Mouse (Mus musculus) MEL (cell line): Measurements from ENCODE around the gene Spred1. TPM values are rescaled to one million over a fixed set of nuclear protein-coding genes. Genes with fewer than 3 reads are reported as not detected.

ENCODE experiments used
- DNase-seq: peaks from one replicate; pipeline ENCODE4 v3.0.0; 2011; ENCODE audit warnings: low read depth, low spot score
- H3K27ac ChIP-seq: 2 replicates; pipeline ENCODE4 v1.5.1; 2012; ENCODE audit warnings: low read depth, mild to moderate bottlenecking, control low read depth, low read length, moderate library complexity; ENCODE audit not compliant: control insufficient read depth
- H3K27me3 ChIP-seq, 2 experiments: fragments of 150-350 bp in 1 of 2; sonication (generic) in 1 of 2; 2 replicates each; pipeline ENCODE4 v1.6.1; 2012; ENCODE audit warnings: low read length in 2 of 2, mild to moderate bottlenecking in 2 of 2, improper control_type of control experiment in 1 of 2, moderate library complexity in 1 of 2; ENCODE audit not compliant: insufficient read depth in 2 of 2, control insufficient read depth in 1 of 2
- H3K36me3 ChIP-seq, 2 experiments: 2 replicates each; pipeline ENCODE4 v1.6.1; 2012 to 2014; ENCODE audit warnings: low read length in 2 of 2, improper control_type of control experiment in 1 of 2, inconsistent platforms in 1 of 2, mild to moderate bottlenecking in 1 of 2; ENCODE audit not compliant: insufficient read depth in 2 of 2, control insufficient read depth in 1 of 2
- H3K4me1 ChIP-seq, 2 experiments: fragments of 150-350 bp in 1 of 2; sonication (generic) in 1 of 2; 2 replicates each; pipeline ENCODE4 v1.6.1; 2012; ENCODE audit warnings: low read length in 2 of 2, improper control_type of control experiment in 1 of 2, mild to moderate bottlenecking in 1 of 2; ENCODE audit not compliant: insufficient read depth in 2 of 2, control insufficient read depth in 1 of 2
- H3K4me3 ChIP-seq, 2 experiments: fragments of 150-350 bp in 1 of 2; sonication (generic) in 1 of 2; 2 replicates each; pipeline ENCODE4 v1.5.1; 2012; ENCODE audit warnings: low read depth in 2 of 2, low read length in 2 of 2, mild to moderate bottlenecking in 2 of 2, moderate library complexity in 2 of 2, control low read depth in 1 of 2, improper control_type of control experiment in 1 of 2; ENCODE audit not compliant: control insufficient read depth in 1 of 2, insufficient read depth in 1 of 2
- H3K79me2 ChIP-seq: 2 replicates; pipeline ENCODE4 v1.6.1; 2012; ENCODE audit warnings: mild to moderate bottlenecking, low read length, moderate library complexity; ENCODE audit not compliant: control insufficient read depth, poor library complexity, insufficient read depth
- H3K9ac ChIP-seq: 2 replicates; pipeline ENCODE4 v1.6.1; 2012; ENCODE audit warnings: low read depth, mild to moderate bottlenecking, control low read depth, low read length, moderate library complexity; ENCODE audit not compliant: control insufficient read depth, poor library complexity, severe bottlenecking
- H3K9me3 ChIP-seq: fragments of 150-350 bp; sonication (generic); replicated peaks from 2 replicates; pipeline ENCODE4 v1.6.1; 2012; ENCODE audit warnings: mild to moderate bottlenecking, low read length, improper control_type of control experiment, moderate library complexity; ENCODE audit not compliant: insufficient read depth
- BHLHE40 ChIP-seq: IDR thresholded peaks from 2 replicates; pipeline ENCODE4 v1.6.1; 2012; ENCODE audit warnings: low read depth, mild to moderate bottlenecking, inconsistent platforms, low read length, improper control_type of control experiment, borderline replicate concordance
- CHD2 ChIP-seq: IDR thresholded peaks from 2 replicates; pipeline ENCODE4 v1.6.1; 2011; ENCODE audit warnings: low read length, improper control_type of control experiment
- E2F4 ChIP-seq: IDR thresholded peaks from 2 replicates; pipeline ENCODE4 v1.6.1; 2011; ENCODE audit warnings: low read depth, low read length, improper control_type of control experiment, borderline replicate concordance
- EP300 ChIP-seq, 2 experiments: IDR thresholded peaks; 2 replicates each; pipeline ENCODE4 v1.6.1; 2011; ENCODE audit warnings: improper control_type of control experiment in 2 of 2, low read length in 2 of 2, low read depth in 1 of 2, mild to moderate bottlenecking in 1 of 2
- GABPA ChIP-seq: IDR thresholded peaks from 2 replicates; pipeline ENCODE4 v1.6.1; 2012; ENCODE audit warnings: low read depth, mild to moderate bottlenecking, inconsistent platforms, low read length, improper control_type of control experiment, moderate library complexity
- GATA1 ChIP-seq: IDR thresholded peaks from 2 replicates; pipeline ENCODE4 v1.6.1; 2011; ENCODE audit warnings: low read depth, low read length, improper control_type of control experiment
- KAT2A ChIP-seq: conservative IDR thresholded peaks from 2 replicates; pipeline ENCODE4 v1.6.1; 2012; ENCODE audit warnings: low read depth, low read length, improper control_type of control experiment, inconsistent platforms
- MYB ChIP-seq: IDR thresholded peaks from 2 replicates; pipeline ENCODE4 v1.6.1; 2011; ENCODE audit warnings: mild to moderate bottlenecking, low read depth, low read length, improper control_type of control experiment
- MYC ChIP-seq: IDR thresholded peaks from 2 replicates; pipeline ENCODE4 v1.6.1; 2011; ENCODE audit warnings: low read depth, mild to moderate bottlenecking, low read length, improper control_type of control experiment, moderate library complexity
- NRF1 ChIP-seq: IDR thresholded peaks from 2 replicates; pipeline ENCODE4 v1.6.1; 2014; ENCODE audit warnings: low read depth, mild to moderate bottlenecking, inconsistent platforms, low read length, improper control_type of control experiment, moderate library complexity; ENCODE audit not compliant: poor library complexity, insufficient read depth, severe bottlenecking
- POLR2A ChIP-seq, 2 experiments: IDR thresholded peaks; 2 replicates each; pipeline ENCODE4 v1.6.1; 2011 to 2012; ENCODE audit warnings: low read length in 2 of 2, mild to moderate bottlenecking in 2 of 2, control low read depth in 1 of 2, improper control_type of control experiment in 1 of 2, low read depth in 1 of 2, moderate library complexity in 1 of 2; ENCODE audit not compliant: control insufficient read depth in 1 of 2, insufficient read depth in 1 of 2, poor library complexity in 1 of 2
- POLR2AphosphoS2 ChIP-seq: IDR thresholded peaks from 2 replicates; pipeline ENCODE4 v1.6.1; 2011; ENCODE audit warnings: low read length, improper control_type of control experiment
- RAD21 ChIP-seq: IDR thresholded peaks from 2 replicates; pipeline ENCODE4 v1.6.1; 2011; ENCODE audit warnings: mild to moderate bottlenecking, low read depth, low read length, improper control_type of control experiment
- SMC3 ChIP-seq: IDR thresholded peaks from 2 replicates; pipeline ENCODE4 v1.6.1; 2011; ENCODE audit warnings: low read depth, low read length, improper control_type of control experiment
- USF1 ChIP-seq: IDR thresholded peaks from 2 replicates; pipeline ENCODE4 v1.6.1; 2014; ENCODE audit warnings: low read depth, mild to moderate bottlenecking, inconsistent platforms, low read length, improper control_type of control experiment, moderate library complexity
- USF2 ChIP-seq, 2 experiments: IDR thresholded peaks; 2 replicates each; pipeline ENCODE4 v1.6.1; 2011 to 2012; ENCODE audit warnings: improper control_type of control experiment in 2 of 2, low read length in 2 of 2, borderline replicate concordance in 1 of 2, inconsistent platforms in 1 of 2, low read depth in 1 of 2, mild to moderate bottlenecking in 1 of 2; ENCODE audit not compliant: insufficient read depth in 1 of 2
- ZKSCAN1 ChIP-seq: IDR thresholded peaks from 2 replicates; pipeline ENCODE4 v1.6.1; 2012; ENCODE audit warnings: low read depth, mild to moderate bottlenecking, inconsistent platforms, low read length, improper control_type of control experiment, moderate library complexity
- ZNF384 ChIP-seq: IDR thresholded peaks from 2 replicates; pipeline ENCODE4 v1.6.1; 2012; ENCODE audit warnings: low read depth, mild to moderate bottlenecking, inconsistent platforms, low read length, improper control_type of control experiment
- polyA plus RNA-seq, 2 experiments: library from polyadenylated mRNA; stranded (reverse) in 1 of 2; unstranded in 1 of 2; fragments of >175 nt in 1 of 2; fragments of >200 nt in 1 of 2; gene quantifications; 2 replicates each; pipeline versions ENCODE4 v1.2.1 to v1.2.4; 2012; ENCODE audit warnings: low replicate concordance in 2 of 2, low read depth in 1 of 2; ENCODE audit not compliant: insufficient read length in 2 of 2, insufficient read depth in 1 of 2, missing spikeins in 1 of 2
- total RNA-seq: library from RNA; depleted of rRNA; stranded (reverse); fragments of 300-350 nt; gene quantifications from 2 replicates; pipeline ENCODE4 v1.2.3, GENCODE M21; 2012

Spred1 gene
- total and polyA plus RNA-seq, 3 experiments, result 14.3 to 19.9 TPM; not detected in 1

GRCm38 (mm10) chr2:117228601-117229125 is 107.5 kb downstream of the Spred1 start:
- H3K27me3 ChIP-seq, result 0 out of 4 replicates have a peak, but pooled peaks cover 0 to 1% of the 10 kb centered on the region in 2 experiments
- H3K79me2 ChIP-seq, result no peaks in the 10 kb centered on the region
- H3K4me3 ChIP-seq, result no peak overlapping the region
- H3K9ac ChIP-seq, result no peak overlapping the region
- DNase-seq, result no peak
- no peak overlapping the region for H3K27ac ChIP-seq
- no peaks in the 10 kb centered on the region for H3K36me3 ChIP-seq
- TF ChIP-seq ZKSCAN1 (no peak), POLR2A (IDR thresholded peaks at IDR 0.05; ENCODE audit: control insufficient read depth in 1 of 2, insufficient read depth in 1 of 2, low read depth in 1 of 2, low read length in 2 of 2, poor library complexity in 1 of 2) (no peak)
- H3K4me1 ChIP-seq, result no peaks in the 10 kb centered on the region
- no peaks in the 10 kb centered on the region for H3K9me3 ChIP-seq

- Histone ChIP-seq H3K4me3 (no peak overlapping the region), H3K36me3 (no peaks in the 10 kb centered on the region), H3K4me1 (no peaks in the 10 kb centered on the region), H3K27ac (no peak overlapping the region), H3K79me2 (no peaks in the 10 kb centered on the region), H3K27me3 (0 out of 4 replicates have a peak, but pooled peaks cover 0 to 1% of the 10 kb centered on the region in 2 experiments), H3K9ac (no peak overlapping the region), H3K9me3 (no peaks in the 10 kb centered on the region)
- no peak for DNase-seq
- TF ChIP-seq CHD2 (no peak), EP300 (IDR thresholded peaks at IDR 0.05; ENCODE audit: low read depth in 1 of 2, low read length in 2 of 2) (no peak), USF2 (IDR thresholded peaks at IDR 0.05; ENCODE audit: borderline replicate concordance in 1 of 2, insufficient read depth in 1 of 2, low read depth in 1 of 2, low read length in 2 of 2) (no peak), BHLHE40 (no peak), GATA1 (no peak), MYC (no peak), MYB (no peak), SMC3 (no peak), POLR2AphosphoS2 (no peak), E2F4 (no peak), GABPA (no peak), KAT2A (no peak), USF1 (no peak), RAD21 (no peak), ZNF384 (no peak), NRF1 (no peak)
These were observed 109.1 kb downstream of the Spred1 start for GRCm38 (mm10) chr2:117230261-117230660.
